Mouse (Mus musculus) megakaryocyte, embryonic 14.5 days (primary cell): ENCODE results near the gene Mrpl34.

Experiments used
- FLI1 ChIP-seq: IDR thresholded peaks from 2 replicates; pipeline ENCODE4 v1.6.1; 2012; ENCODE audit warnings: low read length, inconsistent platforms, mixed read lengths
- GATA1 ChIP-seq: IDR thresholded peaks from 3 replicates; pipeline ENCODE4 v1.6.1; 2012; ENCODE audit warnings: mixed read lengths, low read length, inconsistent platforms, borderline replicate concordance

GRCm38 (mm10) chr8:71505326-71505725, 40.6 kb downstream of the Mrpl34 start:
- TF ChIP-seq GATA1 (no peak), FLI1 (no peak)
